Mouse (Mus musculus): ENCODE results near the gene Kcnq1.

The Kcnq1 gene

DNA sequence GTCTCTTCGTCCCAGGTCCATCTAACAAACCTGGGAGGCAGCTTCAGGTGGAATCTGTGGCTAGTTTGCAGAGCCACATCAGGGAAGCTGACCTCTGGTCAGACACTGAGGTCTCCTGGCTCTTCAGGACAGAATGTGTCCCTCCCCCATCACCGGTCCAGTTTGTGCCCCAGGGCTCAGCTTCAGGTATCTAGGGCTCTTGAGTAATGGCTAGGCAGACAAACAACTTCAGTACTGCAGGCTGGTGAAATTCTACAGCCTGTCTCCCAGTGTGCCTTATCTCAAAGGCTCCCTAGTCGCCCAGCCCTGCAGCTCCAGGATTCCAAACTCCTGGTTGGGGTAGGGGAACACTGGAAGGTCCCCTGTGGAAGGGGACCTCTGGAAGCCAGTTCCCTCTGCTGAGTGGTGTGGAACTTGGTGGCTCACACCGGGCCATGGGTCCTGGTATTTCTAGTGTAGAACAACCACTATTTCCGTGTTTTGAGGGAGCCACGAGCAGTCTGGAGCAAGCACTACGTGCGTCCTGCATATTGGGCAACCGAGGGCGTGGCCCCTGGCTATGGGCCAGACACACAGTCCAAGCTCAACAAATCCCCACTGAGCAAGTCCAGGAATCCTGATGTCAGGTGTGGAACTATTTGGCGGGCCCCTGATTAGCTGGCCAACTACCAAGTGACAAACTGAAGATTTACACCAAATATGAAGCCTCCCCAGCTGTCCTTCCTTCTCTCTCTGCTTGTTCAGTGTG lies 207.6 kb downstream of the Kcnq1 start:
- no peak for DNase-seq (ENCODE audit: low spot score in 2 of 2)

DNA sequence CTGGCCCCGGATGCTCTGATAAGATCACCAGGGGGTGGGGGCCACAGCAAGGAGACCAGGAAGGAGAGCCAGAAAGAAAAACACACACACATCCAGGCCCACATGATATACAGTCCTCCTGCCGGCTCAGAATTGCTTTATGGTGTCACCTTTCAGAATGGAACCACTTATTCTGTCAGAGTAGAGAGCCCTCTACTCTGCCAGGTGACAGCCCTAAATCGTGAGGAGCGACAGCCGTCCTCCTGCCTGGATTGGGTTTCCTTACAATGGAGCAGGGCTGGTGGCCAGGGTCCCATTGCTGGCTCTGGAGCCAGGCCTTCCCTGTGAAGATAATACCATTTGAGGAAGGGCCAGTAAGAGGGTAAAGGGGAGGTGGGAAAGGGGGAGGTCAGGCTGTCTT lies 212.3 kb downstream of the Kcnq1 start:
- DNase-seq (ENCODE audit: low spot score in 2 of 2): no peak

DNA sequence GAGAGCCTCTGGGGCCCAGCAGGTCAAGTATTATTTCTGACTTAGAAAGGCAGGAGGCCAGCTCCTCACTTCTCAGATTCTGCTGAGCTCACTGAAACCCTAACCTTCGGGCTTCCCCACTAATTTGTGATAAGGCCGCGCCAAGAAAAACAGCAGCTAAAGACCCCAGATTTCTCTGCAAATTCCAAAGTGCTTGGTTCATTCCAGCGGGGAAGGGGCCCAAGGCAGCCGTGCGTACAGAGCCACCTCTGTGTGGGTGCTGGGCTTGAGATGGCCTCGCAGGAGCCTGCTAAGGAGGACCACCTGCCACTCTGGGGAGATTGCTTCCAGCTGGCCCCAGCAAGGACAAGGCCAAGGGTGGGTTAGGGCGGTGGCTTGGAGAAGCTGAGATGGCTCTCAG lies 214.2 kb downstream of the Kcnq1 start:
- DNase-seq (ENCODE audit: low spot score in 2 of 2): no peak

DNA sequence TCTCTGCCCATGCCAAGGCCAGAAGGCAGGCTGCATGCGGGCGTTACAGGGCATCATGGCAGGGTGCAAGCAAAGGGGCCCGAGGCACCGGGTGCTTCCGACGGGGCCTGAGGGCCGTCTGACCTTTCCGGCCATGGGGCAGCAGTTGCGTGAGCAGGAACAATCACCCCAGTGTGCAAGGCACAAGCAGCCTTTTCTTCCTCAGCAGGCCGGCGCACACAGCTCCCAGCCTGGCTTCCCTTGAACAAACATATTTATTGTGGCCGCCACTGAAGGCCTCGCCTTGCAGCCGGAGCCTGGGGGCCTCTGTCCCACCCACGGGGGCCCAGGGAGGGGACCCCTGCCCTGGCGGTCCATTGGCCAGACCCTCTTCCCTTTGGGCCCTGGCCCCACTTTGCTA lies 218.9 kb downstream of the Kcnq1 start:
- DNase-seq (ENCODE audit: low spot score in 2 of 2): peak; percentile 37 to 46

DNA sequence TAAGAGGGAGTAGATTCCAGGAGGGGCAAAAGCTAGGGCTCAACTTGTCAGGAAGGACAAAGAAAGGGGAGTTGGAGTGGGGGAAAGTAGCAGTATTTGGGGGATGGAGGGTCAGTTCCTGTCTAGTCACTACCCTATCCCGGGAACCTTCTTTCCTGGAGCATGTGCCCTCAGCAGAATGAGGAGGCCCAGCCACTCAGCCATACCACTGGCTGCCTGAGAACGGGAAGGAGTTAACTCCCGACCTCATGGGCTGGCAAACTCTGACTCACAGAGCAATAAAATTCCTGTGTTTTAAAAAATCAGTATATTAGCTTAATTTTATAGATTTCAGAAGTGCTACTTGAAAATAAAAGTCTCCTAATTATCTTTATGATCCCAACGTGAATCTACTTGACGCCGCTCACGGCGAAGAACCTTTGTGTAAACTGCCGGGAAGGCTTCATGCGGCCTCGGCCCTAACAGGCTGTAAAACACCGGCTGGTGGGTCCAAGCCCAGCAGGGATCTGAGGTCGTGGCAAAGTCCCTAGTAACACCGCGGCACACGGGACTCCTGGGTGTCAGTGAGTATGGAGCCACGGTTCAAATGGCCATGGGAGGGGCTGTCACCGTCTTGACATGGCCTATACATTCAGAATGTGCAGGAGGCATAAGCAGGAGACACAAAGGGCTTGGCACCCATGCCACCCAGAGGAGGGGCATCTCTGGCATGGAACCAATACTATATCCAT lies 222.2 kb downstream of the Kcnq1 start:
- DNase-seq (ENCODE audit: low spot score in 2 of 2): no peak

DNA sequence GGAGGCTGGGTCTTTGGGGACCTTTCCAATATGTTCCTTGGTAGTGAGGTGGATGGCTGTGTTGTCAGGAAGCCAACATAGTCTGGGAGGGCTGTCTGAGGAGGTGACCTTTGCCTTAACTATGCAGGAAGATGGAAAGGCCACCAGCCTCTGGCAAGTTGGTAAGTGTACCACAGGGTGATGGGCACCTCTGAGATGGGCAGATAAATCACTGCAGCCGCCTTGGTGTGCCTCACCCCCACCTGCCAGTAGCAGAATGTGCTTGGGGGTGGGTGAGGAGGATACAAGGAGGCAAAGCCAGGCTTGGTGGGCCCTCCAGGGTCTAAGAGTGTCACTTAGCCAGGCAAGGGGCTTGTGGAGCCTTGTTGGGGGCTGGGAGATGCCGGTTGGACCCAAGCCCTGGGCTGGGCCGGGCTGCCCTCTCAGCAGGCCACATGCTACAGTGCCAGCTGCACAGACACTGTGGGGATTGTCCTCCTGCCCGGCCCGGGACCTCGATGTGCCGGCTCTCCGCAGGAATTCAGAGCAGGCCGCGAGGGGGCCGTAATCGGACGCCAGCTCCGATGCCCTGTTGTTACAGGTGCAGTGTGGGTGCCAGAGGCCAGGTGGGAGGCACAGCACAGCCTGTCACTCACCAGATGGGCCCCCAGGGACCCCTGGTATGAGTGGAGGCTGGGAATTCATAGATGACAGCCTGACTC lies 223.1 kb downstream of the Kcnq1 start:
- DNase-seq (ENCODE audit: low spot score in 2 of 2): peak; percentile 46 to 58

DNA sequence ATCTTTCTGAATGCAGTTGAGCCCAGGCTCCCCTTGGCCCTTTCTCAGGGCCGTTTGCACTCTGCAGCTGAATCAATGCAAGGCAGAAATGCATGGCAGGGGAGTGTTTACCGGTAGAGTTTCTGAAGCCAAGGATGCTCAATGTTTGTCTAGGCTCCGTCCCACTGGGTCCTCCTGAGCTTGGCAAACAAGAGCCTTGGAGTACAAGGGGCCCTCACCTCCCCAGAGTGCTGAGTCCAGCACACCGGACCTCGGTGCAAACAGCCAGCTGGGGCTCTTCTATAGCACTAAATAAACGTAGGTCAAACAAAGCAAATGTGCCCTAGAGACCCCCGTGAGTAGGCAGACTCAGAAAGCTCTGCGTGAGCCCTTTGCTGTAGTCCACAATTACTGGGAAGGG lies 226.9 kb downstream of the Kcnq1 start:
- DNase-seq (ENCODE audit: low spot score in 2 of 2): no peak

DNA sequence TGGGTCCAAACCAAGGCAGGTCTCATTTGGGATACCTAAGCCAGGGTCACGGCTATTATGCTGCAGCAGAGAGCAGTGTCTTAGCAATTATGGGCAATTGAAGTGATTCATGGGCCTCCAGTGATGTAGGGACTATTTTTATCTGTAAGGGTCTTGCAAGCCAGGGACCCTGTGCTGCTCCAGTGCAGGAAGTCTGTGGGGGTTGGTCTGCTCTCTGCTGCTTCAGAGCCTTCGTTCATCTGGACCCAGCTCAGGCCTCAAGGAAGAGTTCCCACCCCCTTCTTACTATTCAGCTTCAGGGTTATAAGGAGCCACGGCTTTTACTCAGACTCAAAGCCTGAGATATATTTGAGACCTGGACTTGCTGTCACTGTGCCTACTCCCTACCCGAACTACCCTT lies 227.4 kb downstream of the Kcnq1 start:
- DNase-seq (ENCODE audit: low spot score in 2 of 2): no peak

DNA sequence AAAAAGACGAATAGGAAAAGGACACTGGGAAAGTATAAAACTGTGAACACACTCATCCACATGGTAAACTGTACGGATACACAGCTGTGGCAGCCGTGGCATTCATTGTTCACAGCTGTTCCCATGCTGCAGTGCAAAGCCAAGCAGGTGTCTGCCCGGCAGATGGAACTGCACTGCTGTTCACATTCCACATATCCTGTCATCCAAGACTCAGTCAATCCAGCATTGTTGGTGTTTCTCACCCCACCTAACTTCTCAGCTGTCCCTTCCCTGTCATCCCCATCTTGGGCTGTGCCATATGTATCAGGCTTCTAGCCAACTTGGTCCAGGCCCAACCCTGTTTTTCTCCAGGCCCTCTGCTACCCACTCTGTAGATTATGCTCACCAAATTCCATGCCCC lies 232.5 kb downstream of the Kcnq1 start:
- DNase-seq (ENCODE audit: low spot score in 2 of 2): no peak

DNA sequence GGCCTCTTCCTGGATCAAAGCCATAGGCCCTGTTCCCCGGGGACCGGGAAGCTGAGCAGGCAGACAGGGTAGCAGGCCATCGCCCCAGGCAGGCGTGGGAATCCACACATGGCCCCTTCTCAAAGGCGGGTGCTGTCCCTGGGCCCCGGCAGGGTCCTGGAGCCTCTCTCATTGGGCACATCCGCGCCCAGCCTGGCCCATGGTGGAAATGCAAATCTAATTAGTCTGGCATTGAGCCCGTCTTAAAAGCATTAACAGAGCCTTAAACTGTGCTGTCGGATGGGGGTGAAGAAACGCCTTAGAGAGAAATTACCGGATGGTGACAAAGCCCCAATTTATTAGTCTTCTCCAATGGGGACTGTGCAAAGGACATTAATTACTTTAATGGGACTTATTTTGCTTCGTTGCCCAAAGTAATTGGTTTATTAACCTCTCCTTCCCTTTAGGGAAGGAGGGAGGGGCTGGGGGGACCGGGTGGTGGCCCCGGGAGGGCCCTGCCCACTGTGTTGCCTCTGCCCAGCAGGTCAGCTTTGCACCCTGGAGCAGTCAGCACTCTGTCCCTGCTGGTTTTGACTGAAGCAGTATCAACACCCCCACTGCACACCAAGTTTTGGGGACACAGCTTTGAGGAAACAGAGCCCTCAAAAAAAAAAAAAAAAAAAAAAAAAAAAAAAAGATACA lies 234.6 kb downstream of the Kcnq1 start:
- peak; percentile 43 to 47 for DNase-seq (ENCODE audit: low spot score in 2 of 2)

DNA sequence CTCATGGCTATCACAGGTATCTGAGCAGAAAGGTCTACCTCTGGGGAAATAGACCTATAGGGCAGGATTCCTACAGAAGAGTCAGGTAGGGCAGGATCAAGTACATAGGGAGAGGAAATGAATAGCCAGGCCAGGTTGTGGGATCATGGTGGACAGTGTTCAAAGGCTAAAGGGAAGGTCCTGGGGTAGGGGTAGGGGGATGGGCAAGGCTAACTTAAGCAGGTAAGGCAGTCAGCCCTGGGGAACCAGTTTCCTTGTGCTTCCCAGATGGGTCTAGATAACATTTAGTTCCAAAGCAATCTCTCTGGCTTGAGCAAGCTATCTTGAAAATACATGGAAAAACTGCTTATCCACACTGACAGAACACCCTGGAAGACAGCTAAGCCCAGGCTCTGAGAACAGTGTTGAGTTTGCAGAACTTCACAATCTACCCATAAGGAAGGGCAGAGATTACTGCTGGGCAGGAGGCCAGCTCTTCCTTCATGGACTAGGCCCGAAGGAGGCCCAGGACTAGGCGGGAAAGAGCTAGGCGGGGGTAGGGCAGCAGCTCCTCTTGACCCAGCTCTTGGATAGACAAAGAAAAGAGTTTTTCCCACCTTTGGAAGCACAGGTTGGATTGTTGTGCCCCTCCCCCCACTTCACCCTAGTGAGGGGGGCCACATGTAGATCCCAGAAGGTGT lies 235.3 kb downstream of the Kcnq1 start:
- DNase-seq (ENCODE audit: low spot score in 2 of 2): no peak

DNA sequence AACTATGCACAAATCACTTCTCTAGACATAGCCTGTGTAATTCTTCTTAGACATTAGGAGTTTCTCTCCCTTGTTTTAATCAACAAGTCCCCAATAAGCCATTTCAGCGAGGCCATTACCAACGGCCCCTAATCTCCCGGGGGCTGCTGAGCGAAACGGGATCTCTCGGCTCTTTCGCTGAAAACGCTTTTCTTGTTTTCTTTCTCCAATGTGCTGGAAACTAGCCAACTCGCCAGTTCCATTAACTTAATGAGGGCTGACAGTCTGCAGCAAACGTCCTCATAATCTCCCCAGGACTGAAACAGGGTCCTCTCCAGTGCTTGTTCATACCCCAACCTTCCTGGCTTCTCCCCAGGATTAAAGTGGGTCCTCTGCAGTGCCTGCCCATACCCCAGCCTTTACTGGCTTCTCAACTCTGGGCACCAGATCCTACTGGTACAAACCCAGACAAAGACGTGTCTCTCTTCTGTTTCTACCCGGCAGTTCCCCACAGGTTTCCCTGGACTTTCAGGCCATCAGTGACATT lies 237.7 kb downstream of the Kcnq1 start:
- DNase-seq (ENCODE audit: low spot score in 2 of 2): peak in 1 of 2 experiments; percentile 40

DNA sequence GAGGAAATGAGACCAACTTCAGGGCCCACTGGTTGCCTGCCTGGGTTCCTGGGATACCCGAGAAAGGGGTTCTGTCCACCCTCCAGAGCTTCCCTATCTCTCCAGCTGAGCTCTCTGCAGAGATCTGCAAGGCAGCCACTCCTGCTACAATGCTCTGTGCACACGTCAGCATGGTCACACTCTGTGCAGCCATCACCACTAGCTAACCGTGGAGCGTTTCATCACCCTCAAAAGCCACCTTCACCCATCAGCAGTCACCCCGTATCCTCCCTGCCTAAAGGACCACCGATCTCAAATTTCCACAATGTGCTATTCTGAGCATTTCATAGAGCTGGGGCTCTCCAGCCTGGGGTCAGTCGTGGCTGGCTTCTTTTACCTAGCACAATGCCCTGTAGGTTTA lies 243.1 kb downstream of the Kcnq1 start:
- DNase-seq (ENCODE audit: low spot score in 2 of 2): no peak

DNA sequence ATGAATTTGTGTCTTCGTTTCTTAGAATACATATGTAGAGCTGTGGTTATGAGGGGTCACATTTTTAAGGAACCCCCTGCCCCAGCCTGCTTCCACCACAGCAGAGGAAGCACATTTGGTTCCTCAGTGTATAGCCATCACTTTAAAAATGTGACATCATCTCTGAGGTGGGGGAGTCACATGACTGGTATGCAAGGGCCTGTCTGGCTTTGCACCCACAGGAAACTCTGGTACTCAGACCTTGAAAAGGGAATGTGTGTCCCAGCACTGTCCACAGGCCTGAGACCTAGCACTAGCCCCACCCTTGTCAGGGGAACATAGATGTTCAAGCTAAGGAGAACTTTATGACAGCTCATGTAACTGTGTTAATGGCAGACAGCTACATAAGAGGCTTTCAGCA lies 243.7 kb downstream of the Kcnq1 start:
- no peak for DNase-seq (ENCODE audit: low spot score in 2 of 2)

DNA sequence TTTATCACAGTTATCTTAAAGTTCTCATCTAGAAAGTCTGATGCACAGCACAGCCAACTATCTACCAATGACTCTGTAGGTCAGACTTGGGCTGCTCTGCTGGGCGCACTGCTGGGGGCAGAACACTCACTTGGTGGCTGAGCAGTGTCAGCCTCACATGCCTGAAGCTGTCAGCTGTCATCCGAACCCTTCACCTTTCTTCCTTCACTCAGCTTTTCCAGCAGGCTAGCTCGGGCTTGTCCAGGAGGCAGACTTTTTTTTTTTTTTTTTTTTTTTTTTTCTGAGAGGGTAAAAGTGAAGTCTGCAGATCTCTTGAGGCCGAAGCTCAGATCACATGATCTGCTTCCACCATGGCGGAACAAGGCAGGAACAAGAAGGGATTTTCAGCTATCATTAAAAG lies 249.7 kb downstream of the Kcnq1 start:
- no peak for DNase-seq (ENCODE audit: low spot score in 2 of 2)

DNA sequence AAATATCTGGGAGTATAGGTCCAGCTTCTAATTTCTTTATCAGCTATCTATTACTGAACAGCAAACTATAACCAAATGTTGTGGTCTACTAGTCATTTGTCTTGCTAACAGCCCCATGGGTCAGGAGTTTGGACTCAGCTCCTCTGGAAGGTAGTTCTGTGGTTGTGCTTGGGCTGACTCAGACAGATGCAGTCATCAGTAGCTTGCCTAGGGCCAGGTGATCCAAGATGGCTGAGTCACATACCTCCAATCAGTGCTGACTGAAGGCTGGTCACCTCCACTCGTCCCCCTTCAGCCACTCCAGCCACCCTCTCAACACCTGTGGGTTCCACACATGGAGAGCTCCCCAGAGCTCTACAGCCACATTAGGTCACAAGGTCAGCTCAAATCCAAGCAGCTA lies 250.9 kb downstream of the Kcnq1 start:
- no peak for DNase-seq (ENCODE audit: low spot score in 2 of 2)

DNA sequence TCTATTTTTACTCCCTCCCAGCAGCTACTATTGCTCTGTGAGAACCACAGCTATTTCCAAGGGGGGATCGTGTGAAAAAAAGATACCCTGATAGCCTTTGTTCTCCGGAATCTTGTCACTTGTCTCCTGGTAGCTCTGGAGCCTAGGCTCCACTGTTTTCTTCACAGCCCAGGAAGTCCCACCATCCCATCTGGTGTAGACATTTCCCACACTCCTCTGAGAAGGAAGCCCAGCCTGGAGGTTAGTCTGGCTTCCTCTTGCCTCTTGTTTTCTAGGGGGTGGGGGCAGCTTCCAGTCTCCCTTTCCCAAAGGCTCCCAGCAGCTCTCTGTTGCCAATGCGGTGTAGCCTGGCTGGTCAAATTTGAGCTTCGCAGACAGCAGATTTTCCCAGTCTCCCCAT lies 251.7 kb downstream of the Kcnq1 start:
- DNase-seq (ENCODE audit: low spot score in 2 of 2): no peak

DNA sequence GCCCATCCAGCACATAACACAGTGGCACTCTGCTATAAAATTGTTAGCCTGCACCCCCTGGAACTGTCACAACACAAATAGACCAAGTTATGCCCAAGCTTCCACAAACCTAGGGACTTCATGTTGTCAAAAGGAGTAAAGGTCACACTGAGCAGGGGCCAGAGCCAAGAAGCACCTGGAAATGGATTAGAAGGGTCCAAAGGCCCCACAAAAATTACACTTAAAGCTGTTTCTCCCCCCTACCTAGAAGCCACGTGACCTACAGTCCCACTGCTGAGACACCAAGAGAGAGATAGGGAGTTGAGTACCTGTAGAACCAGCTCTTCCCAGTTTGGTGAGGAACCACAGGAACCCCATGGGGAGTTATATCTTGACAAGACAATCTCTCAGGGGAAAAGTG lies 253.6 kb downstream of the Kcnq1 start:
- no peak for DNase-seq (ENCODE audit: low spot score in 2 of 2)

DNA sequence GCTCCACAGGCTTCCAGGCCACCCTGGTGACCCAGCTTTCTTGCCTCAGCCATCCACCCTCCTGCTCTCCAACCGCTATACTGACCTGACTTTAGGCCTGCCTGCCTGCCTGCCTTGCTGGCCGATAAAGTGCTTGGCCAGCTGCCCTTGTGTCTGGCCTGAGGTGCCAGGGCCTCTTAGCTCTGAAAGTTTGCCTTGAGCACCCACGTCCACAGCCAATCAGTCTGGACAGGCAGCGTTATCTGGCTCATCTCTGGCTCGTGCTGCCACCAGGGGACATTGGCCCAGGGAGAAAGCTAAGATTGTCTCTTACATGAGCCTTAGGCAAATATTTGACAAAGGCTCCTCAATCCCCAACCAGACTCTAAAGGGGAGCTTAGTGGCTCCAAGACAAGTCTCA lies 254.6 kb downstream of the Kcnq1 start:
- no peak for DNase-seq (ENCODE audit: low spot score in 2 of 2)

DNA sequence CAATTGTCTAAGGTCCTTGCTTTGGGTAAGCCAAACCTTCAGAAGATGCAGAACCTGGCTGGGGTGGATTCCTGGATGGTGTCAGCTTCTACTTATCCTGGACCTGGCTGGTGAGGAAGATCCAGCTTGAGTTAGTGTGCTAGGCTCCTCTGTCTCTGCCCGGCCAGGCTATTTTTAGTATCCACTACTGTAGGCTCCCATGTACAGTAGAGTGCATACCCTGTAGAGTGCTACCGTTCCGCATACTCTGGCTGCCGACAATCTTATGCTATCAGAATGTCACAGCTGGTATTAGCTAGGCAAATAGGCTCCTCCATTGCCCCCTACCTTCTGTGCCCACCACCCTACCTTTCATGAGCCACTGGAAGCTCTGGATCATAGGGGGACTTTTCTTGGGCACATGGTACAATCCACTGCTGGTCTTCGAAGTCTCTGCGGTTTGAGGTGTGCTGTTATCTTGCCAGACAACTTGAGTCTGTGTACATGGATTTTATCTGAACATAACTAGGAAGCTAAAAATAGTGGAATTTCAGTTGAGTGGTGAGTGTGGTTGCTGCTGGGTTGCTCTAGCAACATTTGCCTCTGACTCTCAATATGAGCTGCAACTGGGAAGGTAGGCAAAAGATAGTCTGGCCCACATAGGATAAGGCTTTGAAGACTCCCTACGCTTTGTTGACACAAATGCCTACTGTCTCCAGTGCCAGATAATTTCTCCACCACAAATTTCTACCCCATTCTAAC lies 258.1 kb downstream of the Kcnq1 start:
- DNase-seq (ENCODE audit: low spot score in 2 of 2): peak in 1 of 2 experiments; percentile 40

Measured in right cerebral cortex, postnatal 10 days (tissue).